Mouse (Mus musculus) MEL (cell line): ENCODE data around the gene Gm20388. TPM values are rescaled to one million over a fixed set of nuclear protein-coding genes. Genes with fewer than 3 reads are reported as not detected.

Experiments
- DNase-seq: peaks from one replicate; pipeline ENCODE4 v3.0.0; 2011; ENCODE audit warnings: low read depth, low spot score
- H3K27ac ChIP-seq: 2 replicates; pipeline ENCODE4 v1.5.1; 2012; ENCODE audit warnings: low read depth, mild to moderate bottlenecking, control low read depth, low read length, moderate library complexity; ENCODE audit not compliant: control insufficient read depth
- H3K27me3 ChIP-seq, 2 experiments: fragments of 150-350 bp in 1 of 2; sonication (generic) in 1 of 2; 2 replicates each; pipeline ENCODE4 v1.6.1; 2012; ENCODE audit warnings: low read length in 2 of 2, mild to moderate bottlenecking in 2 of 2, improper control_type of control experiment in 1 of 2, moderate library complexity in 1 of 2; ENCODE audit not compliant: insufficient read depth in 2 of 2, control insufficient read depth in 1 of 2
- H3K36me3 ChIP-seq, 2 experiments: 2 replicates each; pipeline ENCODE4 v1.6.1; 2012 to 2014; ENCODE audit warnings: low read length in 2 of 2, improper control_type of control experiment in 1 of 2, inconsistent platforms in 1 of 2, mild to moderate bottlenecking in 1 of 2; ENCODE audit not compliant: insufficient read depth in 2 of 2, control insufficient read depth in 1 of 2
- H3K4me1 ChIP-seq, 2 experiments: fragments of 150-350 bp in 1 of 2; sonication (generic) in 1 of 2; 2 replicates each; pipeline ENCODE4 v1.6.1; 2012; ENCODE audit warnings: low read length in 2 of 2, improper control_type of control experiment in 1 of 2, mild to moderate bottlenecking in 1 of 2; ENCODE audit not compliant: insufficient read depth in 2 of 2, control insufficient read depth in 1 of 2
- H3K4me3 ChIP-seq, 2 experiments: fragments of 150-350 bp in 1 of 2; sonication (generic) in 1 of 2; 2 replicates each; pipeline ENCODE4 v1.5.1; 2012; ENCODE audit warnings: low read depth in 2 of 2, low read length in 2 of 2, mild to moderate bottlenecking in 2 of 2, moderate library complexity in 2 of 2, control low read depth in 1 of 2, improper control_type of control experiment in 1 of 2; ENCODE audit not compliant: control insufficient read depth in 1 of 2, insufficient read depth in 1 of 2
- H3K79me2 ChIP-seq: 2 replicates; pipeline ENCODE4 v1.6.1; 2012; ENCODE audit warnings: mild to moderate bottlenecking, low read length, moderate library complexity; ENCODE audit not compliant: control insufficient read depth, poor library complexity, insufficient read depth
- H3K9ac ChIP-seq: 2 replicates; pipeline ENCODE4 v1.6.1; 2012; ENCODE audit warnings: low read depth, mild to moderate bottlenecking, control low read depth, low read length, moderate library complexity; ENCODE audit not compliant: control insufficient read depth, poor library complexity, severe bottlenecking
- H3K9me3 ChIP-seq: fragments of 150-350 bp; sonication (generic); replicated peaks from 2 replicates; pipeline ENCODE4 v1.6.1; 2012; ENCODE audit warnings: mild to moderate bottlenecking, low read length, improper control_type of control experiment, moderate library complexity; ENCODE audit not compliant: insufficient read depth
- BHLHE40 ChIP-seq: IDR thresholded peaks from 2 replicates; pipeline ENCODE4 v1.6.1; 2012; ENCODE audit warnings: low read depth, mild to moderate bottlenecking, inconsistent platforms, low read length, improper control_type of control experiment, borderline replicate concordance
- CHD1 ChIP-seq: IDR thresholded peaks from 2 replicates; pipeline ENCODE4 v1.6.1; 2012; ENCODE audit warnings: low read depth, mild to moderate bottlenecking, inconsistent platforms, low read length, improper control_type of control experiment
- CHD2 ChIP-seq: IDR thresholded peaks from 2 replicates; pipeline ENCODE4 v1.6.1; 2011; ENCODE audit warnings: low read length, improper control_type of control experiment
- CTCF ChIP-seq, 3 experiments: IDR thresholded peaks in 2 of 3; conservative IDR thresholded peaks in 1 of 3; 2 replicates each; pipeline ENCODE4 v1.5.1; 2011 to 2012; ENCODE audit warnings: low read length in 3 of 3, low read depth in 2 of 3, mild to moderate bottlenecking in 2 of 3, improper control_type of control experiment in 1 of 3, inconsistent platforms in 1 of 3, mixed read lengths in 1 of 3, moderate library complexity in 1 of 3; ENCODE audit not compliant: control insufficient read depth in 1 of 3, insufficient read depth in 1 of 3, poor library complexity in 1 of 3, severe bottlenecking in 1 of 3
- ELF1 ChIP-seq: IDR thresholded peaks from 2 replicates; pipeline ENCODE4 v1.6.1; 2014; ENCODE audit warnings: low read depth, mild to moderate bottlenecking, inconsistent platforms, low read length, improper control_type of control experiment, moderate library complexity
- EP300 ChIP-seq, 2 experiments: IDR thresholded peaks; 2 replicates each; pipeline ENCODE4 v1.6.1; 2011; ENCODE audit warnings: improper control_type of control experiment in 2 of 2, low read length in 2 of 2, low read depth in 1 of 2, mild to moderate bottlenecking in 1 of 2
- GABPA ChIP-seq: IDR thresholded peaks from 2 replicates; pipeline ENCODE4 v1.6.1; 2012; ENCODE audit warnings: low read depth, mild to moderate bottlenecking, inconsistent platforms, low read length, improper control_type of control experiment, moderate library complexity
- HCFC1 ChIP-seq: IDR thresholded peaks from 2 replicates; pipeline ENCODE4 v1.6.1; 2012; ENCODE audit warnings: low read depth, mild to moderate bottlenecking, inconsistent platforms, low read length, improper control_type of control experiment, moderate library complexity
- JUND ChIP-seq: IDR thresholded peaks from 2 replicates; pipeline ENCODE4 v1.6.1; 2011; ENCODE audit warnings: low read depth, mild to moderate bottlenecking, improper control_type of control experiment, low read length
- KAT2A ChIP-seq: conservative IDR thresholded peaks from 2 replicates; pipeline ENCODE4 v1.6.1; 2012; ENCODE audit warnings: low read depth, low read length, improper control_type of control experiment, inconsistent platforms
- MAZ ChIP-seq: IDR thresholded peaks from 2 replicates; pipeline ENCODE4 v1.6.1; 2012; ENCODE audit warnings: low read depth, mild to moderate bottlenecking, inconsistent platforms, low read length, improper control_type of control experiment
- MEF2A ChIP-seq: IDR thresholded peaks from 2 replicates; pipeline ENCODE4 v1.6.1; 2014; ENCODE audit warnings: low read depth, mild to moderate bottlenecking, inconsistent platforms, low read length, improper control_type of control experiment; ENCODE audit not compliant: poor library complexity, insufficient replicate concordance, severe bottlenecking; ENCODE audit errors: extremely low read depth
- MXI1 ChIP-seq: IDR thresholded peaks from 2 replicates; pipeline ENCODE4 v1.6.1; 2011; ENCODE audit warnings: mild to moderate bottlenecking, low read depth, low read length, improper control_type of control experiment
- NRF1 ChIP-seq: IDR thresholded peaks from 2 replicates; pipeline ENCODE4 v1.6.1; 2014; ENCODE audit warnings: low read depth, mild to moderate bottlenecking, inconsistent platforms, low read length, improper control_type of control experiment, moderate library complexity; ENCODE audit not compliant: poor library complexity, insufficient read depth, severe bottlenecking
- POLR2AphosphoS2 ChIP-seq: IDR thresholded peaks from 2 replicates; pipeline ENCODE4 v1.6.1; 2011; ENCODE audit warnings: low read length, improper control_type of control experiment
- RAD21 ChIP-seq: IDR thresholded peaks from 2 replicates; pipeline ENCODE4 v1.6.1; 2011; ENCODE audit warnings: mild to moderate bottlenecking, low read depth, low read length, improper control_type of control experiment
- SIN3A ChIP-seq: IDR thresholded peaks from 2 replicates; pipeline ENCODE4 v1.6.1; 2012; ENCODE audit warnings: low read length, improper control_type of control experiment, inconsistent platforms
- SMC3 ChIP-seq: IDR thresholded peaks from 2 replicates; pipeline ENCODE4 v1.6.1; 2011; ENCODE audit warnings: low read depth, low read length, improper control_type of control experiment
- TAL1 ChIP-seq: IDR thresholded peaks from 2 replicates; pipeline ENCODE4 v1.6.1; 2012; ENCODE audit warnings: mild to moderate bottlenecking, inconsistent platforms, low read length, moderate library complexity, mixed read lengths
- TCF12 ChIP-seq: IDR thresholded peaks from 2 replicates; pipeline ENCODE4 v1.6.1; 2014; ENCODE audit warnings: low read depth, mild to moderate bottlenecking, inconsistent platforms, low read length, improper control_type of control experiment, moderate library complexity
- UBTF ChIP-seq: IDR thresholded peaks from 2 replicates; pipeline ENCODE4 v1.6.1; 2012; ENCODE audit warnings: low read depth, mild to moderate bottlenecking, inconsistent platforms, low read length, improper control_type of control experiment, moderate library complexity, borderline replicate concordance; ENCODE audit not compliant: insufficient read depth
- USF1 ChIP-seq: IDR thresholded peaks from 2 replicates; pipeline ENCODE4 v1.6.1; 2014; ENCODE audit warnings: low read depth, mild to moderate bottlenecking, inconsistent platforms, low read length, improper control_type of control experiment, moderate library complexity
- USF2 ChIP-seq, 2 experiments: IDR thresholded peaks; 2 replicates each; pipeline ENCODE4 v1.6.1; 2011 to 2012; ENCODE audit warnings: improper control_type of control experiment in 2 of 2, low read length in 2 of 2, borderline replicate concordance in 1 of 2, inconsistent platforms in 1 of 2, low read depth in 1 of 2, mild to moderate bottlenecking in 1 of 2; ENCODE audit not compliant: insufficient read depth in 1 of 2
- ZC3H11A ChIP-seq: IDR thresholded peaks from 2 replicates; pipeline ENCODE4 v1.6.1; 2012; ENCODE audit warnings: low read depth, mild to moderate bottlenecking, inconsistent platforms, low read length, improper control_type of control experiment
- ZKSCAN1 ChIP-seq: IDR thresholded peaks from 2 replicates; pipeline ENCODE4 v1.6.1; 2012; ENCODE audit warnings: low read depth, mild to moderate bottlenecking, inconsistent platforms, low read length, improper control_type of control experiment, moderate library complexity
- ZMIZ1 ChIP-seq: IDR thresholded peaks from 2 replicates; pipeline ENCODE4 v1.6.1; 2012; ENCODE audit warnings: low read depth, mild to moderate bottlenecking, inconsistent platforms, low read length, improper control_type of control experiment, moderate library complexity
- polyA plus RNA-seq, 2 experiments: library from polyadenylated mRNA; stranded (reverse) in 1 of 2; unstranded in 1 of 2; fragments of >175 nt in 1 of 2; fragments of >200 nt in 1 of 2; gene quantifications; 2 replicates each; pipeline versions ENCODE4 v1.2.1 to v1.2.4; 2012; ENCODE audit warnings: low replicate concordance in 2 of 2, low read depth in 1 of 2; ENCODE audit not compliant: insufficient read length in 2 of 2, insufficient read depth in 1 of 2, missing spikeins in 1 of 2
- total RNA-seq: library from RNA; depleted of rRNA; stranded (reverse); fragments of 300-350 nt; gene quantifications from 2 replicates; pipeline ENCODE4 v1.2.3, GENCODE M21; 2012

Gene Gm20388
- total and polyA plus RNA-seq, 3 experiments, result 11.1 to 17.8 TPM; not detected in 1

GRCm38 (mm10) chr8:121871833-121872440 lies 1961.3 kb downstream of the Gm20388 start:
- TF ChIP-seq CHD2 (no peak), CHD1 (no peak), ZC3H11A (no peak), USF1 (no peak), TAL1 (no peak)
- TF ChIP-seq, all 39 proteins: peak for 0
- Histone ChIP-seq H3K4me3 (no peak overlapping the region), H3K27me3 (no peaks in the 10 kb centered on the region), H3K27ac (no peak overlapping the region), H3K36me3 (peaks cover 0 to 20% of the 10 kb centered on the region in 2 experiments; a peak in 2 of 4 replicates), H3K79me2 (no peaks in the 10 kb centered on the region), H3K9me3 (no peaks in the 10 kb centered on the region), H3K9ac (no peak overlapping the region), H3K4me1 (peaks cover 12 to 33% of the 10 kb centered on the region in 2 experiments)
- no peak for DNase-seq

GRCm38 (mm10) chr8:121874031-121874430 lies 1963.4 kb downstream of the Gm20388 start:
- no peak for DNase-seq

More at GRCm38 (mm10) chr8:121874031-121874430, 1963.4 kb downstream of the Gm20388 start:
- Histone ChIP-seq H3K79me2 (no peaks in the 10 kb centered on the region), H3K27me3 (no peaks in the 10 kb centered on the region), H3K4me1 (peaks cover 12 to 33% of the 10 kb centered on the region in 2 experiments), H3K9ac (no peak overlapping the region), H3K36me3 (peaks cover 0 to 26% of the 10 kb centered on the region in 2 experiments; a peak in 2 of 4 replicates), H3K27ac (no peak overlapping the region), H3K9me3 (no peaks in the 10 kb centered on the region), H3K4me3 (no peak overlapping the region)
- peak; percentile 42; the same call in 1 of the 2 replicates for TF ChIP-seq ZC3H11A
- TF ChIP-seq UBTF, result no peak
- no peak for TF ChIP-seq USF2 (IDR thresholded peaks at IDR 0.05; ENCODE audit: borderline replicate concordance in 1 of 2, insufficient read depth in 1 of 2, low read depth in 1 of 2, low read length in 2 of 2)
- TF ChIP-seq CHD1, result no peak
- no peak for TF ChIP-seq NRF1
- TF ChIP-seq ZKSCAN1, result no peak
- no peak for TF ChIP-seq EP300 (IDR thresholded peaks at IDR 0.05; ENCODE audit: low read depth in 1 of 2, low read length in 2 of 2)
- peak; percentile 47 for TF ChIP-seq SMC3
- peak; percentile 10 to 52 (median 41); a peak in 5 of 6 replicates for TF ChIP-seq CTCF (IDR thresholded peaks at IDR 0.05 in 2 of 3, conservative IDR thresholded peaks at IDR 0.05 in 1 of 3; ENCODE audit: control insufficient read depth in 1 of 3, insufficient read depth in 1 of 3, low read depth in 2 of 3, low read length in 3 of 3, poor library complexity in 1 of 3, severe bottlenecking in 1 of 3)
- peak; percentile 45 for TF ChIP-seq RAD21
- TF ChIP-seq JUND, result no peak
- TF ChIP-seq POLR2AphosphoS2, result no peak
- no peak for TF ChIP-seq GABPA
- no peak for TF ChIP-seq SIN3A
- no peak for TF ChIP-seq ZMIZ1
- TF ChIP-seq MXI1, result no peak
- TF ChIP-seq MAZ, result no peak
- no peak for TF ChIP-seq ELF1
- no peak for TF ChIP-seq MEF2A
- no peak for TF ChIP-seq TCF12
- no peak for TF ChIP-seq KAT2A
- no peak for TF ChIP-seq HCFC1
- no peak for TF ChIP-seq BHLHE40
